Mouse (Mus musculus): ENCODE results near the gene Pvalb. TPM values are rescaled to one million over a fixed set of nuclear protein-coding genes. Genes with fewer than 3 reads are reported as not detected.

Pvalb gene
- polyA plus RNA-seq, 1 experiment from 2014 or later = 0.28 TPM

DNA sequence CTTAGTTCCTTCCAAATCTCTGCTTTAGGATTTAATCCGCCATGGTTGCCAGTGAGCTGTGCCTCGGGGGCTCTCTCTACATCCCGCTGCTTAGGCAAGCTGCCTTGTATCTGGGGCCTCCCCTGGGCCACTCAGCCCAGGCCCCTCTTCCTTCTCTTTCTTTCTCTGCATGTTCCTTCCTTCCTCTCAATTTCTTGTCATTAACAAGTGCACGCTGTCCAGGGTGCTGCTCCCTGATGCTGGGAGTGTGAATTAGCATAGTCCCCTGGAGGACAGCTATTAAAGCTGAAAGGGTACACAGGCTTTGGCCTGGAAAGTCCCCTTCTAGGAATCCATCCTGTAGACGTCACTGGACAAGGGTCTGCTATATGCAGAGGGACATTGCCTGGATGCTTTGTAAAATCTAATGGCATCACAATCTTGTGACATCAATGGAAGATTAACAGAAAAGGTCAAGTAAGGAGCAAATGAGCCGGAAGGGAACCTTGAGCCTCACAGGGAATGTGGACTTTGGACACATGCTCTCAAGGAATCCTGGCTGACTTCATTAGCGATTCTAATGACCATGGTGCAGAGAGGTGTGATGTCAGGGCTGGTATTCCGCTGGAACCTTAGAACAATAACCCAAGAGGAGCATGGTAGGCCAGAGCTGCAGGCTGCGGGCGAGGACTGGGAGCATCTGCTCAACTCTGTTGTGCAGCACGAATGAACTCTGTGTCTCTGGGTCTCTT, 53.0 kb downstream of the Pvalb start:
- H3K9me3 ChIP-seq (replicated peaks; ENCODE audit: control insufficient read depth, low read length) = no peaks in the 10 kb centered on the region
- no peak overlapping the region for H3K27ac ChIP-seq (ENCODE audit: low read length)
- WGBS = 56% methylated on average over 11 of the region's 11 CpGs
- no peak overlapping the region for H3K9ac ChIP-seq (ENCODE audit: low read length)
- no peak overlapping the region for H3K4me3 ChIP-seq (replicated peaks; ENCODE audit: low read length)
- ATAC-seq (ENCODE audit: insufficient read depth, low FRiP score) = no peak
- no peaks in the 10 kb centered on the region for H3K36me3 ChIP-seq (ENCODE audit: control insufficient read depth, insufficient read depth, low read length)
- H3K4me2 ChIP-seq (ENCODE audit: low read depth, low read length) = no peak overlapping the region
- H3K4me1 ChIP-seq (ENCODE audit: control insufficient read depth, insufficient read depth, low read length) = no peaks in the 10 kb centered on the region
- no peaks in the 10 kb centered on the region for H3K27me3 ChIP-seq (ENCODE audit: control insufficient read depth, insufficient read depth, low read length)

- Histone ChIP-seq H3K4me3 (replicated peaks; ENCODE audit: low read length) (no peak overlapping the region), H3K4me1 (ENCODE audit: control insufficient read depth, insufficient read depth, low read length) (no peaks in the 10 kb centered on the region), H3K9me3 (replicated peaks; ENCODE audit: control insufficient read depth, low read length) (no peaks in the 10 kb centered on the region), H3K36me3 (ENCODE audit: control insufficient read depth, insufficient read depth, low read length) (no peaks in the 10 kb centered on the region), H3K27me3 (ENCODE audit: control insufficient read depth, insufficient read depth, low read length) (no peaks in the 10 kb centered on the region), H3K27ac (ENCODE audit: low read length) (no peak overlapping the region), H3K4me2 (ENCODE audit: low read depth, low read length) (no peak overlapping the region), H3K9ac (ENCODE audit: low read length) (no peak overlapping the region)
- ATAC-seq (ENCODE audit: insufficient read depth, low FRiP score) = no peak
- 74% methylated on average over 7 of the region's 7 CpGs for WGBS
Measured at GRCm38 (mm10) chr15:78148565-78148964, 57.6 kb downstream of the Pvalb start.

Other genes starting within 250 kb of the Pvalb start
- 2.9 and 3.3 TPM in 2 replicates for gene Foxred2, start 249.7 kb downstream of the Pvalb start, polyA plus RNA-seq (2015; fragmentation: Nextera tagmentation; extraction: Ambion mirVana)
- gene Eif3d, start 235.6 kb downstream of the Pvalb start, polyA plus RNA-seq (2015; fragmentation: Nextera tagmentation; extraction: Ambion mirVana) = 182 and 186 TPM in 2 replicates
- gene Cacng2, start 86.4 kb downstream of the Pvalb start, polyA plus RNA-seq (2015; fragmentation: Nextera tagmentation; extraction: Ambion mirVana) = 0.04 and 0.08 TPM in 2 replicates
- gene Ift27, start 32.3 kb downstream of the Pvalb start, polyA plus RNA-seq (2015; fragmentation: Nextera tagmentation; extraction: Ambion mirVana) = 57.7 and 66.6 TPM in 2 replicates
- 7.5 and 11.9 TPM in 2 replicates for gene Ncf4, start 38.4 kb upstream of the Pvalb start, polyA plus RNA-seq (2015; fragmentation: Nextera tagmentation; extraction: Ambion mirVana)
- 0.42 and 0.90 TPM in 2 replicates for gene Csf2rb2, start 99.3 kb upstream of the Pvalb start, polyA plus RNA-seq (2015; fragmentation: Nextera tagmentation; extraction: Ambion mirVana)
- gene Csf2rb, start 119.4 kb upstream of the Pvalb start, polyA plus RNA-seq (2015; fragmentation: Nextera tagmentation; extraction: Ambion mirVana) = 2.4 and 3.4 TPM in 2 replicates
- gene Tex33, start 189.5 kb upstream of the Pvalb start, polyA plus RNA-seq (2015; fragmentation: Nextera tagmentation; extraction: Ambion mirVana) = not detected in 2 replicates
- gene Tst, start 199.5 kb upstream of the Pvalb start, polyA plus RNA-seq (2015; fragmentation: Nextera tagmentation; extraction: Ambion mirVana) = 123 and 146 TPM in 2 replicates
- 6.8 TPM in 2 replicates for gene Mpst, start 200.0 kb upstream of the Pvalb start, polyA plus RNA-seq (2015; fragmentation: Nextera tagmentation; extraction: Ambion mirVana)
- gene Kctd17, start 222.2 kb upstream of the Pvalb start, polyA plus RNA-seq (2015; fragmentation: Nextera tagmentation; extraction: Ambion mirVana) = 28.1 and 32.0 TPM in 2 replicates